Mouse (Mus musculus): ENCODE measurements around the gene Olfr699. TPM values are rescaled to one million over a fixed set of nuclear protein-coding genes. Genes with fewer than 3 reads are reported as not detected.

The Olfr699 gene
- polyA plus RNA-seq, 1 experiment = not detected

- H3K4me1 ChIP-seq (ENCODE audit: control insufficient read depth, insufficient read depth, low read length) = no peaks in the 10 kb centered on the region
- no peak overlapping the region for H3K4me3 ChIP-seq (replicated peaks; ENCODE audit: insufficient read depth, low read depth, low read length)
- TF ChIP-seq CTCF (IDR thresholded peaks at IDR 0.05; ENCODE audit: borderline replicate concordance, insufficient read depth, low read depth, low read length) (no peak), POLR2A (IDR thresholded peaks at IDR 0.05; ENCODE audit: borderline replicate concordance, insufficient read depth, low read length) (no peak)
- no peaks in the 10 kb centered on the region for H3K27me3 ChIP-seq (ENCODE audit: control insufficient read depth, insufficient read depth, low read length)
- DNase-seq = no peak
- H3K27ac ChIP-seq (ENCODE audit: insufficient read depth, low read length) = no peak overlapping the region
- 85% methylated on average over 2 of the region's 2 CpGs for WGBS
These were observed 34.2 kb downstream of the Olfr699 start for GRCm38 (mm10) chr7:106758800-106759199.

DNA sequence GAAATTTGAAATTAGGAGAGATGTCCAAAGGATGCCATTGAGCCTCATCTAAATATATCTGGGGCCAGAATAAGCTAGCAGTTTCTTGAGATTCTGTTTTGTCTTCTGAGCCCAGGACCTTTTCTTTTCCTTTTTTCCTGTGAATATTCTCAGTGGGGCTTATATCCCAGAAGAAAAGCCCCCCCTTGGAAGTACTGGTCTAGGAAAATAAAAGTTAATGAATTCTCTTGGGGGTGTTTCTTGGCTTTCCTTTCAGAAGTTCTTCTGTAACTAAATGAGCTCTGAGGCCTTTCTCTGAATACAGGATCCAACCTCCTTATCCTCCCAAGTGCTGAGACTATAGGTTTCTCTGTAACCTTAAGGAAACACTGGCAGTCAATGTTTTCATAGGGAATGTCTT is 37.7 kb downstream of the Olfr699 start, which contains the start of gene Olfr698:
Olfr698 (minus strand) TSS at position 101 of the 400 bp plus-strand sequence.
- Histone ChIP-seq H3K4me1 (ENCODE audit: control insufficient read depth, insufficient read depth, low read length) (no peaks in the 10 kb centered on the region), H3K27me3 (ENCODE audit: control insufficient read depth, insufficient read depth, low read length) (no peaks in the 10 kb centered on the region), H3K27ac (ENCODE audit: insufficient read depth, low read length) (no peak within 1 kb of the TSS), H3K4me3 (replicated peaks; ENCODE audit: insufficient read depth, low read depth, low read length) (no peak within 1 kb of the TSS)
- no peak for DNase-seq
- TF ChIP-seq CTCF (IDR thresholded peaks at IDR 0.05; ENCODE audit: borderline replicate concordance, insufficient read depth, low read depth, low read length) (no peak), POLR2A (IDR thresholded peaks at IDR 0.05; ENCODE audit: borderline replicate concordance, insufficient read depth, low read length) (no peak)

DNA sequence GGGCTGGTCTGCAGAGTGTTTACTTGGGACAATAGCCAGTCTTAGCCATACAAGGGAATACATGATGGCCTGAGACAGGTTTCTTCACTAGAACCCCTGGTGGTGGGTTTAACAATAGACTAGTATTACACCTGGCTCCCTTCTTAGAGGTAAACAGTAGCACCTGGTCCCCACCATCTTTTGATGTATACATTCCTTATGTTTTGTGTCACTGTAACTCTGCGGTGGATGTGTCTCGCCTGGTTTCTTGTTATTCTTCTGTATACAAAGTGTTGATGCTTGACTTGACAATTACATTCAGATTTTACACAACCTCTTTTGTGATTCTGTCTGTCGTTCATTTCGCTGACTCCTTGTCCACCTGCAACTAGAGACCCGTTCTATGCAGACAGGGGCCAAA is 47.2 kb downstream of the Olfr699 start:
- Histone ChIP-seq H3K27ac (ENCODE audit: insufficient read depth, low read length) (no peak overlapping the region), H3K4me1 (ENCODE audit: control insufficient read depth, insufficient read depth, low read length) (no peaks in the 10 kb centered on the region), H3K27me3 (ENCODE audit: control insufficient read depth, insufficient read depth, low read length) (no peaks in the 10 kb centered on the region), H3K4me3 (replicated peaks; ENCODE audit: insufficient read depth, low read depth, low read length) (no peak overlapping the region)
- no peak for TF ChIP-seq POLR2A (IDR thresholded peaks at IDR 0.05; ENCODE audit: borderline replicate concordance, insufficient read depth, low read length)
- no peak for TF ChIP-seq CTCF (IDR thresholded peaks at IDR 0.05; ENCODE audit: borderline replicate concordance, insufficient read depth, low read depth, low read length)
- no peak for DNase-seq
- 80% methylated on average over 5 of the region's 5 CpGs for WGBS

- no peak for TF ChIP-seq CTCF (IDR thresholded peaks at IDR 0.05; ENCODE audit: borderline replicate concordance, insufficient read depth, low read depth, low read length)
- TF ChIP-seq POLR2A (IDR thresholded peaks at IDR 0.05; ENCODE audit: borderline replicate concordance, insufficient read depth, low read length) = no peak
- 76% methylated on average over 1 of the region's 1 CpGs for whole genome bisulfite sequencing
- H3K4me1 ChIP-seq (ENCODE audit: control insufficient read depth, insufficient read depth, low read length) = no peaks in the 10 kb centered on the region
- H3K27ac ChIP-seq (ENCODE audit: insufficient read depth, low read length) = no peak within 1 kb of the TSS
- no peaks in the 10 kb centered on the region for H3K27me3 ChIP-seq (ENCODE audit: control insufficient read depth, insufficient read depth, low read length)
- DNase-seq = no peak
- H3K4me3 ChIP-seq (replicated peaks; ENCODE audit: insufficient read depth, low read depth, low read length) = no peak within 1 kb of the TSS
These were observed 50.7 kb downstream of the Olfr699 start, which contains the start of gene Olfr697 for GRCm38 (mm10) chr7:106742343-106742742. TSS of gene Olfr697 (minus strand) at chr7:106742443.

Other genes with a start within 250 kb of the Olfr699 start
- not detected in 2 replicates for gene Olfr693, start 112.6 kb downstream of the Olfr699 start, polyA plus RNA-seq (2012; rRNA removed)
- gene Olfr694, start 101.4 kb downstream of the Olfr699 start, polyA plus RNA-seq (2012; rRNA removed) = not detected in 2 replicates
- gene Olfr695, start 76.8 kb downstream of the Olfr699 start, polyA plus RNA-seq (2012; rRNA removed) = not detected in 2 replicates
- gene Olfr697, start 50.8 kb downstream of the Olfr699 start, polyA plus RNA-seq (2012; rRNA removed) = not detected in 2 replicates
- gene Olfr698, start 37.8 kb downstream of the Olfr699 start, polyA plus RNA-seq (2012; rRNA removed) = not detected in 2 replicates
- not detected in 2 replicates for gene Olfr700, start 15.6 kb upstream of the Olfr699 start, polyA plus RNA-seq (2012; rRNA removed)
- gene Olfr701, start 20.9 kb upstream of the Olfr699 start, polyA plus RNA-seq (2012; rRNA removed) = not detected in 2 replicates
- not detected in 2 replicates for gene Olfr702, start 40.7 kb upstream of the Olfr699 start, polyA plus RNA-seq (2012; rRNA removed)
- gene Olfr703, start 50.2 kb upstream of the Olfr699 start, polyA plus RNA-seq (2012; rRNA removed) = not detected in 2 replicates
- not detected in 2 replicates for gene Olfr704, start 70.0 kb upstream of the Olfr699 start, polyA plus RNA-seq (2012; rRNA removed)
- not detected in 2 replicates for gene Olfr705, start 83.7 kb upstream of the Olfr699 start, polyA plus RNA-seq (2012; rRNA removed)
- gene Olfr706, start 95.0 kb upstream of the Olfr699 start, polyA plus RNA-seq (2012; rRNA removed) = not detected in 2 replicates
- not detected in 2 replicates for gene Olfr707, start 108.0 kb upstream of the Olfr699 start, polyA plus RNA-seq (2012; rRNA removed)
- gene Olfr1532-ps1, start 114.8 kb upstream of the Olfr699 start, polyA plus RNA-seq (2012; rRNA removed) = not detected in 2 replicates
- gene Olfr709-ps1, start 139.0 kb upstream of the Olfr699 start, polyA plus RNA-seq (2012; rRNA removed) = not detected in 2 replicates
- gene Olfr710, start 155.1 kb upstream of the Olfr699 start, polyA plus RNA-seq (2012; rRNA removed) = not detected in 2 replicates
- not detected in 2 replicates for gene Olfr6, start 170.7 kb upstream of the Olfr699 start, polyA plus RNA-seq (2012; rRNA removed)
- not detected in 2 replicates for gene Olfr711, start 182.3 kb upstream of the Olfr699 start, polyA plus RNA-seq (2012; rRNA removed)
- gene Olfr2, start 212.9 kb upstream of the Olfr699 start, polyA plus RNA-seq (2012; rRNA removed) = not detected in 2 replicates
- not detected in 2 replicates for gene Olfr713, start 238.0 kb upstream of the Olfr699 start, polyA plus RNA-seq (2012; rRNA removed)